Mouse (Mus musculus) megakaryocyte, embryonic 14.5 days (primary cell): ENCODE measurements at regions not wholly inside any gene's neighbourhood (a gene's known extent, or its start where the extent isn't known, plus 50 kb on each side); places are given as distances from the start of the nearest gene placed in this dataset.

Experiments used
- FLI1 ChIP-seq: IDR thresholded peaks from 2 replicates; pipeline ENCODE4 v1.6.1; 2012; ENCODE audit warnings: low read length, inconsistent platforms, mixed read lengths
- GATA1 ChIP-seq: IDR thresholded peaks from 3 replicates; pipeline ENCODE4 v1.6.1; 2012; ENCODE audit warnings: mixed read lengths, low read length, inconsistent platforms, borderline replicate concordance

GRCm38 (mm10) chr8:39297548-39298306, 1377.2 kb upstream of the Adam24 start:
- no peak for TF ChIP-seq GATA1
- no peak for TF ChIP-seq FLI1
